Mouse (Mus musculus) G1E (cell line): ENCODE data around the gene Ociad2. TPM values are rescaled to one million over a fixed set of nuclear protein-coding genes. Genes with fewer than 3 reads are reported as not detected.

ENCODE experiments used
- ATAC-seq: 2 replicates; pipeline ENCODE4 v1.8.0; 2016; ENCODE audit warnings: mild to moderate bottlenecking; ENCODE audit not compliant: insufficient number of reproducible peaks, poor library complexity, low FRiP score, severe bottlenecking; ENCODE audit errors: extremely low read depth
- DNase-seq: peaks from one replicate; pipeline ENCODE4 v3.0.0; 2012; ENCODE audit warnings: low spot score
- H3K27me3 ChIP-seq: 2 replicates; pipeline ENCODE4 v1.6.1; 2012; ENCODE audit warnings: mild to moderate bottlenecking, low read length, inconsistent platforms; ENCODE audit not compliant: insufficient read depth
- H3K36me3 ChIP-seq: replicated peaks from 2 replicates; pipeline ENCODE3; 2012; ENCODE audit warnings: mild to moderate bottlenecking, inconsistent platforms
- H3K4me1 ChIP-seq: 2 replicates; pipeline ENCODE4 v1.6.1; 2012; ENCODE audit warnings: low read depth, low read length, inconsistent platforms, mixed read lengths; ENCODE audit not compliant: insufficient read depth
- H3K4me3 ChIP-seq: 2 replicates; pipeline ENCODE4 v1.5.1; 2012; ENCODE audit warnings: low read depth, mild to moderate bottlenecking, inconsistent platforms, low read length, moderate library complexity, mixed read lengths
- H3K9me3 ChIP-seq: replicated peaks from 2 replicates; pipeline ENCODE4 v1.6.1; 2012; ENCODE audit warnings: inconsistent platforms
- CTCF ChIP-seq: IDR thresholded peaks from 2 replicates; pipeline ENCODE4 v1.5.1; 2012; ENCODE audit warnings: low read depth, low read length, inconsistent platforms, mixed read lengths
- GATA1 ChIP-seq: IDR thresholded peaks from 2 replicates; pipeline ENCODE4 v1.6.1; 2012; ENCODE audit warnings: borderline replicate concordance, low read length, inconsistent platforms, mixed read lengths
- GATA2 ChIP-seq: IDR thresholded peaks from 2 replicates; pipeline ENCODE4 v1.6.1; 2012; ENCODE audit warnings: low read depth, low read length, inconsistent platforms, borderline replicate concordance
- POLR2AphosphoS5 ChIP-seq: IDR thresholded peaks from 2 replicates; pipeline ENCODE4 v1.6.1; 2012; ENCODE audit warnings: low read depth, low read length, inconsistent platforms; ENCODE audit not compliant: insufficient replicate concordance
- TAL1 ChIP-seq: conservative IDR thresholded peaks from 2 replicates; pipeline ENCODE4 v1.6.1; 2012; ENCODE audit warnings: low read depth, low read length, inconsistent platforms, mixed read lengths
- polyA plus RNA-seq: library from polyadenylated mRNA; stranded (reverse); fragments of >175 nt; gene quantifications from 2 replicates; pipeline ENCODE4 v1.2.3, GENCODE M21; 2012
- total RNA-seq, 2 experiments: library from RNA; stranded (forward) in 1 of 2; stranded (reverse) in 1 of 2; fragments of 200-1000 nt in 1 of 2; fragments of >200 nt in 1 of 2; fragmentation: Nextera tagmentation in 1 of 2; gene quantifications; 2 replicates each; pipeline ENCODE4 v1.2.3; 2014 to 2017

Gene Ociad2
- total and polyA plus RNA-seq, 3 experiments, result 1.1 TPM; not detected in 2

DNA sequence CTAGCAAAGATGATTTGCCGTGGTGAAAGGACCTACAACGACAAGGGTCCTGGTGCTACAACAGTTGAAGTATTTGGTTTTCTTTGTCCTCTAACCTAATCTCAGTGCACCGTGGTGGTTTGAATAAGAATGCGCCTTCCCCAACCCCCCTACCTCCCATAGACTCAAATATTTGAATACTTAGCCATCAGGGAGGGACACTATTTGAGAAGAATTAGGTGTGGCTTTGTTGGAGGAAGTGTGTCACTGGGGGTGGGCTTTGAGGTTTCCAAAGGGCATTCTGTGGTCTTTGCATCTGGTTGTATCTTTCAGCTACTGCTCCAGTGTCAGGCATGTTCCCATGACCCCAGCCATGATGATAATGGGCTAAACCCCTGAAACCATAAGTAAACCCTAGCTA, 27.1 kb upstream of the Ociad2 start:
- TF ChIP-seq CTCF, result no peak
- TF ChIP-seq GATA1, result no peak
- TF ChIP-seq TAL1, result no peak
- TF ChIP-seq GATA2, result no peak
- TF ChIP-seq POLR2AphosphoS5, result no peak
- Histone ChIP-seq H3K27me3 (peaks cover 57% of the 10 kb centered on the region), H3K36me3 (no peaks in the 10 kb centered on the region), H3K9me3 (no peaks in the 10 kb centered on the region), H3K4me1 (peaks cover 16% of the 10 kb centered on the region; the same call in 1 of the 2 replicates), H3K4me3 (no peak overlapping the region)
- ATAC-seq, result no peak
- DNase-seq, result no peak

GRCm38 (mm10) chr5:73364107-73364864, 23.5 kb upstream of the Ociad2 start:
- peaks cover 16% of the 10 kb centered on the region; the same call in 1 of the 2 replicates for H3K4me1 ChIP-seq
- no peaks in the 10 kb centered on the region for H3K9me3 ChIP-seq
- TF ChIP-seq TAL1 (no peak), CTCF (no peak), GATA2 (no peak), GATA1 (no peak), POLR2AphosphoS5 (no peak)
- H3K27me3 ChIP-seq, result peaks cover 47% of the 10 kb centered on the region
- H3K4me3 ChIP-seq, result no peak overlapping the region
- ATAC-seq (peak; percentile 28; the same call in 1 of the 2 replicates), DNase-seq (no peak)
- H3K36me3 ChIP-seq, result no peaks in the 10 kb centered on the region

DNA sequence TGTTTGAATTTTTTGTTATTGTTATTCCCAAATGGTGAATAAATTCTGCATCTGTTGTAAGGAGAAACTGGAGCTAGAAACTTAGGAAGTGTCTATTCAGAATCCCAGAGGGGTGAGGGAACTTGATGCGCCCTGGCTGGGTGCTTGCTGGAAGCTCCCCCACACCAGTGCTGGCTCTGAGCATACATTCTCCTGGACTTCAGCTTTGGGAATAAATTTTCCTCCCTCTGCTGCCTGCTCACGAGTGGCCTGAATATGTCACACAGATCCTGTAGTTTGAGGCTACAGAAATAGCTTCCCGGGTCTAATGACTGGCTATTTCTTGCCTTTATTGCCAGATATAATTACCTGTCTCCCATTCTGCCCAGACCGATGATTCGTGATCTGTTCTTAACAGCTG, 22.0 kb upstream of the Ociad2 start:
- Histone ChIP-seq H3K9me3 (no peaks in the 10 kb centered on the region), H3K27me3 (peaks cover 34% of the 10 kb centered on the region), H3K36me3 (no peaks in the 10 kb centered on the region), H3K4me3 (no peak overlapping the region), H3K4me1 (peaks cover 11% of the 10 kb centered on the region; the same call in 1 of the 2 replicates)
- ATAC-seq (no peak), DNase-seq (no peak)
- TF ChIP-seq TAL1, result no peak
- TF ChIP-seq CTCF, result no peak
- TF ChIP-seq GATA2, result no peak
- TF ChIP-seq GATA1, result no peak
- TF ChIP-seq POLR2AphosphoS5, result no peak

DNA sequence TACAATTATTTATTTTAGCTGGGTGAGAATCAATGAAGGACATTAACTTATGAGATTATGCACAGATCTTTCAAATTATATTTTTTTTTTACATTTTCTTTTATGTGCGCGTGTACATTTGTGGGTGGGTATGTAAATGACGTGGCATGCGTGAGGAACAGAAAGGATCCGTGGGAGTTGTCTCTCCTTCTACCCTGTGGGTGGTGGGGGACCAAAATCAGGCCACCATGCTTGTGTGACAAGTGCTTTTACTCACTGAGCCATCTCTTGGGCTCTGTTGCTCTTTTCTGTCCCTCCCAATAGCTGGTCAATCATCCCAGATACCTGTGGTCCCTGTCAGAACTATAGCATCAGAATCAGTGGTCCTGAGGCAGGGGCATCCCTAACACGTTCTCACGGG, 21.5 kb upstream of the Ociad2 start:
- ATAC-seq (no peak), DNase-seq (no peak)
- Histone ChIP-seq H3K4me1 (peaks cover 8% of the 10 kb centered on the region; the same call in 1 of the 2 replicates), H3K9me3 (no peaks in the 10 kb centered on the region), H3K36me3 (no peaks in the 10 kb centered on the region), H3K27me3 (peaks cover 29% of the 10 kb centered on the region), H3K4me3 (no peak overlapping the region)
- TF ChIP-seq GATA2 (no peak), TAL1 (no peak), GATA1 (no peak), CTCF (no peak), POLR2AphosphoS5 (no peak)

DNA sequence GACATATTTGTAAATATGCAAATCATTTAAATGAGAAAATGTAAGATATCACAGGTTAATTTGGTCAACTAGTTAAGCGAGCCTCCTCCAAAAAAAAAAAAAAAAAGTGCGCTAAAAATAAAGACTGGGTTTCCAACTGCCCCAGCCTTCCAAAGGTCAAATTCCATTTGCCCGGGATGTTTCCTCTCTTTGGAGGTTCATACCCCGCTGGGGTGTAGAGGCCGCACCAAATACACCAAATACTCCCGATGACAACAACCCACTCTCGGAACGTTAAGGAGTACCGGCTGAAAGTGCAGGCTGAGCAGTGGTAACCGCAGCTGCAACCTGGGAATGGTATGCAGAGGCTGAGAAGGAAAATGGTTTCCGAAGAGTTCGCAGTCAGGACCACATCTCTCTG, 19.4 kb upstream of the Ociad2 start:
- H3K4me1 ChIP-seq, result peaks cover 19% of the 10 kb centered on the region
- ATAC-seq, result no peak

DNA sequence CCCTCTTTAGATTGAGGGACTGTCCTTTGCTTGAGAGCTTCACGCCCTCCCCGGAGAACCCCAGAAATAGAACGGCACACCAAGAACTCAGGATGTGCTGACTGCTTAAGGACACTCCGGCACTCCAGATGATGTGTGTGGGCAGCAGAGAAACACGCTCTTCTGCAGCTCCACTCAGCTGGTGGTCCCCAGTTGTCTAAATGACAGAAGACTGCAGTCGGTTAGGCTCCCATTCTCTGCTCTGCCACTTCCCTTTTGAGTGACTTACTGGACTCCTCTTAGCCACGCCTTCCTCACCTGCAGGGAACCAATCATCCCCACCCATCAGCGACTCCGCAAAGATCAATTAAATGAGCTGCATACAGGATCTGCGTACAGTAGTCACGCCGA, 18.9 kb upstream of the Ociad2 start:
- TF ChIP-seq POLR2AphosphoS5, result no peak
- TF ChIP-seq GATA1, result no peak
- TF ChIP-seq CTCF, result no peak
- no peak for TF ChIP-seq GATA2
- TF ChIP-seq TAL1, result no peak

More for the DNA sequence above, 19.4 kb upstream of the Ociad2 start:
- Histone ChIP-seq H3K9me3 (no peaks in the 10 kb centered on the region), H3K4me3 (no peak overlapping the region), H3K36me3 (no peaks in the 10 kb centered on the region), H3K27me3 (peaks cover 16% of the 10 kb centered on the region)
- DNase-seq, result no peak
- no peak for TF ChIP-seq TAL1
- TF ChIP-seq GATA1, result no peak
- TF ChIP-seq CTCF, result no peak
- TF ChIP-seq GATA2, result no peak
- TF ChIP-seq POLR2AphosphoS5, result no peak

More for the DNA sequence above, 18.9 kb upstream of the Ociad2 start:
- Histone ChIP-seq H3K36me3 (no peaks in the 10 kb centered on the region), H3K27me3 (peaks cover 12% of the 10 kb centered on the region), H3K4me1 (peaks cover 23% of the 10 kb centered on the region), H3K4me3 (no peak overlapping the region), H3K9me3 (no peaks in the 10 kb centered on the region)
- no peak for DNase-seq
- ATAC-seq, result no peak
